Mouse (Mus musculus): Measurements from ENCODE around the gene Ceacam16.

Ceacam16 gene

GRCm38 (mm10) chr7:19861199-19861598, at the start of gene Ceacam16:
Gene Ceacam16, minus strand, starts transcription at chr7:19861299.
- no peak for DNase-seq (ENCODE audit: low spot score in 2 of 2)

GRCm38 (mm10) chr7:19910421-19911291, 49.6 kb upstream of the Ceacam16 start:
- DNase-seq (ENCODE audit: low spot score in 2 of 2): peak; percentile 65 to 82

- peak; percentile 57 to 80 for DNase-seq (ENCODE audit: low spot score in 2 of 2)
Measured at GRCm38 (mm10) chr7:19889881-19890280, 28.8 kb upstream of the Ceacam16 start.

GRCm38 (mm10) chr7:19887849-19888248, 26.8 kb upstream of the Ceacam16 start, which contains the start of gene Ceacam19:
Gene Ceacam19, minus strand, starts transcription at chr7:19887965.
- DNase-seq (ENCODE audit: low spot score in 2 of 2): no peak

- DNase-seq (ENCODE audit: low spot score in 2 of 2): no peak
Measured at GRCm38 (mm10) chr7:19880754-19881153, 19.7 kb upstream of the Ceacam16 start.

GRCm38 (mm10) chr7:19876781-19877425, 15.8 kb upstream of the Ceacam16 start:
- peak; percentile 21 to 64 for DNase-seq (ENCODE audit: low spot score in 2 of 2)

GRCm38 (mm10) chr7:19875948-19876682, 15.0 kb upstream of the Ceacam16 start:
- DNase-seq (ENCODE audit: low spot score in 2 of 2): peak; percentile 18 to 64

GRCm38 (mm10) chr7:19871943-19872601, 11.0 kb upstream of the Ceacam16 start:
- DNase-seq (ENCODE audit: low spot score in 2 of 2): peak; percentile 33 to 73

- peak; percentile 39 to 60 for DNase-seq (ENCODE audit: low spot score in 2 of 2)
Measured at GRCm38 (mm10) chr7:19871137-19871621, 10.1 kb upstream of the Ceacam16 start.

- no peak for DNase-seq (ENCODE audit: low spot score in 2 of 2)
Measured at GRCm38 (mm10) chr7:19867751-19868399, 6.8 kb upstream of the Ceacam16 start.

- no peak for DNase-seq (ENCODE audit: low spot score in 2 of 2)
Measured at GRCm38 (mm10) chr7:19866490-19866889, 5.4 kb upstream of the Ceacam16 start.

GRCm38 (mm10) chr7:19865246-19866036, 4.3 kb upstream of the Ceacam16 start:
- DNase-seq (ENCODE audit: low spot score in 2 of 2): no peak

GRCm38 (mm10) chr7:19864241-19864640, 3.1 kb upstream of the Ceacam16 start:
- DNase-seq (ENCODE audit: low spot score in 2 of 2): no peak

- DNase-seq (ENCODE audit: low spot score in 2 of 2): no peak
Measured at GRCm38 (mm10) chr7:19859740-19860139, 1.4 kb downstream of the Ceacam16 start.

GRCm38 (mm10) chr7:19856283-19856682, 4.8 kb downstream of the Ceacam16 start:
- no peak for DNase-seq (ENCODE audit: low spot score in 2 of 2)

- no peak for DNase-seq (ENCODE audit: low spot score in 2 of 2)
Measured at GRCm38 (mm10) chr7:19855663-19856062, 5.4 kb downstream of the Ceacam16 start.

- DNase-seq (ENCODE audit: low spot score in 2 of 2): no peak
Measured at GRCm38 (mm10) chr7:19853526-19853925, 7.6 kb downstream of the Ceacam16 start.

GRCm38 (mm10) chr7:19851858-19852570, 9.1 kb downstream of the Ceacam16 start, which contains the start of gene Gm19345:
Gene Gm19345, plus strand, starts transcription at chr7:19852003.
- DNase-seq (ENCODE audit: low spot score in 2 of 2): no peak

GRCm38 (mm10) chr7:19844521-19845171, 16.5 kb downstream of the Ceacam16 start:
- peak; percentile 26 to 47 for DNase-seq (ENCODE audit: low spot score in 2 of 2)

Measured in spleen, postnatal 10 days (tissue).